Mouse (Mus musculus) E14TG2a.4 (cell line): Measurements from ENCODE around the gene Slc9a5.

Source experiments
- CTCF ChIP-seq: conservative IDR thresholded peaks from 2 replicates; pipeline ENCODE4 v1.5.1; 2014; ENCODE audit warnings: low read length
- NANOG ChIP-seq: IDR thresholded peaks from 2 replicates; pipeline ENCODE4 v1.6.1; 2014; ENCODE audit warnings: borderline replicate concordance, low read length, mixed read lengths
- POU5F1 ChIP-seq: IDR thresholded peaks from 2 replicates; pipeline ENCODE4 v1.6.1; 2014; ENCODE audit warnings: low read length, borderline replicate concordance

DNA sequence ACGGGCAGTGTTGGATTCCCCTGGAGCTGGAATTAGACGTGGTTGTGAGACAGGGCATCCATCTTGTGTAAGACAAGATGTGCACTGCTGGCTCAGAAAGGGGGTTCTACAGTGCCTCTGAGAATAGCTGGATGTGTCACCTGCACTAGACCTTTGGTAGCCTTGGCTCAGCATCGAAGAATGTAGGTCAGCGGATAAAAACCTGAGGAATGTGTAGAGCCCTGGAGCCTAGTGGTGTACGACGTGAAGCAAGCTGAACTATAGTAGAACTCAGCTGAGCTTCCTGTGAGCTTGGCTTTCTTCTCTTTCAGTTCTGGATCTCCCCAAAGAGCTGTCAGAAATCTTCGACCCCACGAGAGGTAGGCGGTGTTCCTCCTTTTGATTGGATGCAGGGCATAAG lies 44.8 kb upstream of the Slc9a5 start:
- TF ChIP-seq CTCF (no peak), POU5F1 (no peak), NANOG (no peak)
